Mouse (Mus musculus): ENCODE measurements around the gene Olfr1023. TPM values are rescaled to one million over a fixed set of nuclear protein-coding genes. Genes with fewer than 3 reads are reported as not detected.

The Olfr1023 gene
- not detected in 2 replicates for polyA plus RNA-seq (2015; fragmentation: Nextera tagmentation; extraction: Ambion mirVana)

DNA sequence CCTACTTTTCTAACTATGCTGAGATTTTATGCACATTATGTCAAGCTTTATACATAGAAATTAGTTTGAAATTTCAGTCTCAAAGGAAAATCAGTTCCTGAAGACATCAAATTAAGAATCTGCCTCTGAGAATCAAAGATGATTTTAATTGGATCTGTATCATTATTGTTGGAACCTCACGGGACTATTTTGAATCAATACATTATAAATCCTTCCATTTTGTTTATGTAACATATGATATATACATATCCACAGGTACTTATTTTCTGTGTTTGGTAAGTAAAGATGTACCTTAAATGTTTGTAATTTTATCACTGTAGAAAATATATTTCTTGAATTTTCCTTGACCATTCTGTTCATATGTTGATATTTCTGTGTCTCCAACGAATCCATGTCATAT is at the start of gene Olfr1023:
Gene Olfr1023 (plus strand): TSS at position 301 of the 400 bp plus-strand sequence.
- Histone ChIP-seq H3K36me3 (ENCODE audit: insufficient read depth, low read length) (no peaks in the 10 kb centered on the region), H3K9me3 (ENCODE audit: low read length) (no peaks in the 10 kb centered on the region), H3K4me1 (ENCODE audit: insufficient read depth, low read length) (no peaks in the 10 kb centered on the region), H3K9ac (replicated peaks; ENCODE audit: low read length) (no peak within 1 kb of the TSS), H3K4me2 (replicated peaks; ENCODE audit: low read depth, low read length) (no peak within 1 kb of the TSS), H3K27me3 (ENCODE audit: insufficient read depth, low read length) (no peaks in the 10 kb centered on the region), H3K4me3 (ENCODE audit: low read length) (no peak within 1 kb of the TSS), H3K27ac (ENCODE audit: low read length) (no peak within 1 kb of the TSS)
- no peak for ATAC-seq (ENCODE audit: low FRiP score, low TSS enrichment)
- WGBS: 76% methylated on average over 2 of the region's 2 CpGs

DNA sequence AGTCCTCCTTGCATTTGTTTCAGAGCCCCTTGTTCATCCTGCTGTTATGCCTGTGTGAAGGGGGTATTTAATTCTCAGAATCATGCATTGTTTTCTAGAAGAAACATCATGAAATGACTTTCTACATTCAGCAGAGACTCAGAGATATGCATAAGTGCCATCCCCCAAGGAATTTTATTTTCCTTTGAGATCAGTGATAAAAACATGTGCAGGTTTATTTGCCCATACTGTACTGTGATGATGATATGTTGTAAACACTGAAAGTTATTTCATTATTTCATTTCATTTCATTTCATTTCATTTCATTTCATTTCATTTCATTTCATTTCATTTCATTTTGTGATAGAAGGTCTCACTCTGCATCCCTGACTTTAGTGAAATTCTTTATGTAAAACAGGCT is 40.1 kb upstream of the Olfr1023 start, which contains the start of gene Olfr1019:
Gene Olfr1019 (minus strand): TSS at position 101 of the 400 bp plus-strand sequence.
- Histone ChIP-seq H3K9ac (replicated peaks; ENCODE audit: low read length) (no peak within 1 kb of the TSS), H3K4me1 (ENCODE audit: insufficient read depth, low read length) (no peaks in the 10 kb centered on the region), H3K9me3 (ENCODE audit: low read length) (no peaks in the 10 kb centered on the region), H3K27ac (ENCODE audit: low read length) (no peak within 1 kb of the TSS), H3K4me2 (replicated peaks; ENCODE audit: low read depth, low read length) (no peak within 1 kb of the TSS), H3K36me3 (ENCODE audit: insufficient read depth, low read length) (no peaks in the 10 kb centered on the region), H3K4me3 (ENCODE audit: low read length) (no peak within 1 kb of the TSS), H3K27me3 (ENCODE audit: insufficient read depth, low read length) (no peaks in the 10 kb centered on the region)
- no peak for ATAC-seq (ENCODE audit: low FRiP score, low TSS enrichment)

DNA sequence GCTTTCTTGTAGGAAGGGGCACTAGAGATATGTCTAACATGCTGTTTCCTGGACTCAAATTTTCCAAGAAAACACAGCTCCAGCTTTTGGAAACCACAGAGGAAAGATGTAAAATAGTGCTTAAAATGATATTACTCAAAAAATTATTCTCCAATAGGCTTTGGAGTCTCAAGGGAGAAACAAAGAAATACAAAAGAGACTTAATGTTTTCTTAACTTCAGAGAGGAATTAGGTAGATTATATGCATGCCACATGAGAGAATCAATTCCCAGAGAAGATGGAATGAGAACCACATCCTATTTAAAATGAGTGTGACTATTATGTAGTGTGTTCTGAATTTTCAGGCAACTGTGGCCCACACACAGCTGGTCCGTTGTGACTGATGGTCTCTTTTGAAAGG is 38.7 kb upstream of the Olfr1023 start, which contains the start of gene Olfr1020:
Gene Olfr1020 (plus strand): TSS at position 301 of the 400 bp plus-strand sequence.
- H3K27ac ChIP-seq (ENCODE audit: low read length): no peak within 1 kb of the TSS
- no peaks in the 10 kb centered on the region for H3K4me1 ChIP-seq (ENCODE audit: insufficient read depth, low read length)
- no peak within 1 kb of the TSS for H3K9ac ChIP-seq (replicated peaks; ENCODE audit: low read length)
- H3K36me3 ChIP-seq (ENCODE audit: insufficient read depth, low read length): no peaks in the 10 kb centered on the region
- no peaks in the 10 kb centered on the region for H3K27me3 ChIP-seq (ENCODE audit: insufficient read depth, low read length)
- no peak within 1 kb of the TSS for H3K4me3 ChIP-seq (ENCODE audit: low read length)
- H3K4me2 ChIP-seq (replicated peaks; ENCODE audit: low read depth, low read length): no peak within 1 kb of the TSS
- H3K9me3 ChIP-seq (ENCODE audit: low read length): no peaks in the 10 kb centered on the region
- ATAC-seq (ENCODE audit: low FRiP score, low TSS enrichment): no peak
- 71% methylated on average over 1 of the region's 1 CpGs for WGBS

DNA sequence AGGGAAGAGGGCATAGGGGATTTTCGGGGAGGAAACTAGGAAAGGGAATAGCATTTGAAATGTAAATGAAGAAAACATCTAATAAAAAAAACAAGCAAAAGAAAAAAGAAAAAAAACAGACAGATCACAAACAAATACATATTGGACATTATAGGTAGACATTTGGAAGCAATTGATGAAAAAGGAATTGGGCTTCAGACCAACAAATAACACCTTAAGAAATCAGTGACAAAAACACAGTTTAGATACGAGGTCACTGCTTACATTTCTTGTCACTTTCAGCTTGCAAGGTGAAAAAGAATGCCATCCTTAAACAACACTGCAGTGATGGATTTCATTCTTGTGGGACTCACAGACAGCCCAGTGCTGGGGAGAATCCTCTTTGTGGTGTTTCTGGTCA is 17.1 kb upstream of the Olfr1023 start, which contains the start of gene Olfr1022:
Gene Olfr1022 (plus strand): TSS at position 301 of the 400 bp plus-strand sequence.
- Histone ChIP-seq H3K4me3 (ENCODE audit: low read length) (no peak within 1 kb of the TSS), H3K9me3 (ENCODE audit: low read length) (no peaks in the 10 kb centered on the region), H3K4me2 (replicated peaks; ENCODE audit: low read depth, low read length) (no peak within 1 kb of the TSS), H3K27ac (ENCODE audit: low read length) (no peak within 1 kb of the TSS), H3K36me3 (ENCODE audit: insufficient read depth, low read length) (no peaks in the 10 kb centered on the region), H3K9ac (replicated peaks; ENCODE audit: low read length) (no peak within 1 kb of the TSS), H3K4me1 (ENCODE audit: insufficient read depth, low read length) (no peaks in the 10 kb centered on the region), H3K27me3 (ENCODE audit: insufficient read depth, low read length) (no peaks in the 10 kb centered on the region)
- no peak for ATAC-seq (ENCODE audit: low FRiP score, low TSS enrichment)
- WGBS: 53% methylated on average over 2 of the region's 2 CpGs

DNA sequence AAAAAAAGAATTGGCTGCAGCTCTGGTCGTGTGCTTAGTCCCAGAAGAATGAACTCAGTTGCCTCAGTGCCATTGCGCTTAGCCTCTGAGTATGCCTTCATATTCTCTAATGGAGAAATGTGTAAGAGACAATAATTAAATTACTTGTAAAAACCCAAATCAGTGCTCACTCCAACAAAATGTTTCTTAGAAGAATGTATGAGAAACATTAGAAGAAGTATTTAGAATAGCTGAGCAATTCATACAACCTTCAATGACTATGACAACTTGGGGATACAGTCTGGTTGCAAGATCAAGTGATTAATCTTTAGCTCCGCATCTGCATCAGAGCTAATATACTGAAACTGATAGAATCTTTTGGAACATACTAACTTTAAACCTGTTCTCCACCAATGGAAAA is 19.5 kb downstream of the Olfr1023 start, which contains the start of gene Olfr1024:
Gene Olfr1024 (minus strand): TSS at position 101 of the 400 bp plus-strand sequence.
- H3K4me3 ChIP-seq (ENCODE audit: low read length): no peak within 1 kb of the TSS
- 84% methylated on average over 3 of the region's 3 CpGs for WGBS
- H3K4me1 ChIP-seq (ENCODE audit: insufficient read depth, low read length): no peaks in the 10 kb centered on the region
- H3K27me3 ChIP-seq (ENCODE audit: insufficient read depth, low read length): no peaks in the 10 kb centered on the region
- no peak within 1 kb of the TSS for H3K9ac ChIP-seq (replicated peaks; ENCODE audit: low read length)
- no peaks in the 10 kb centered on the region for H3K36me3 ChIP-seq (ENCODE audit: insufficient read depth, low read length)
- no peak within 1 kb of the TSS for H3K27ac ChIP-seq (ENCODE audit: low read length)
- no peak within 1 kb of the TSS for H3K4me2 ChIP-seq (replicated peaks; ENCODE audit: low read depth, low read length)
- no peaks in the 10 kb centered on the region; the same call in 1 of the 2 replicates for H3K9me3 ChIP-seq (ENCODE audit: low read length)
- no peak for ATAC-seq (ENCODE audit: low FRiP score, low TSS enrichment)

DNA sequence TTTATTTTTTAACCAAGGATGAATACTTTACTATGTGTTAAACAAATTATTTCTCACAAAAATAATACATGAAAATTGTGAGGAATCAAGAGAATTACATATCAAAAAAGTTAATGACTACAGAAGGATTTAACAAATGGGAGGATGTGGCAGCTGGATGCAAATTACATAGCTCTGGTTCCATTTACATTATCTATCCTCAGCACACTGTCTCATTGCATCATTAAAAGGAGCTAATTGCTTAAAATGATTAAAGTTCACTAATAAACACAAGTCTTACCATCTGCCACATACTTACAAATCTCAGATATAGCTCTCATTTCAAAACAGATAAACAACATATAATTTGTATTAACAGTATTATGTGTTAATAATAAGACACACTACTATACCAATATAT is 27.8 kb downstream of the Olfr1023 start:
- Histone ChIP-seq H3K4me2 (replicated peaks; ENCODE audit: low read depth, low read length) (no peak overlapping the region), H3K27me3 (ENCODE audit: insufficient read depth, low read length) (no peaks in the 10 kb centered on the region), H3K9me3 (ENCODE audit: low read length) (no peaks in the 10 kb centered on the region; the same call in 1 of the 2 replicates), H3K36me3 (ENCODE audit: insufficient read depth, low read length) (no peaks in the 10 kb centered on the region), H3K9ac (replicated peaks; ENCODE audit: low read length) (no peak overlapping the region), H3K27ac (ENCODE audit: low read length) (no peak overlapping the region), H3K4me3 (ENCODE audit: low read length) (no peak overlapping the region), H3K4me1 (ENCODE audit: insufficient read depth, low read length) (no peaks in the 10 kb centered on the region)
- no peak for ATAC-seq (ENCODE audit: low FRiP score, low TSS enrichment)

DNA sequence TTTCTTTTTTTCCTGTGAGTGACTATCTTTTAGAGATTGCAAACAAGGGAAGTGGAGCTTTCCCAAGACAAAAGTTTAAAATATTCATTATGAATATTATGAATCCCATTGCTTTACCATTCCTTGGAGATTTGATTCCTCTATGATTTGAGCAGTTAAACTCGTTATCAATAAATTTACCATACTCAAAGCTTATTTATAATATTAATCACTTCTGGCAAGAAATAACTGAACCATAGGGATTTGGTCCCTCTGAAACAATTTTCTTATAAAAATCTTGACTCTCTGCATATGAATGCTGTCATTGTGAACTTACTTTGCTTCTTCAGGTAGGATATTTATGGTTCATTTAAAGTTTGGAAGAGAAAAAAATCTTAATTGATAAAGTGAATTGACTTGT is 29.5 kb downstream of the Olfr1023 start, which contains the start of gene Olfr1025-ps1:
Gene Olfr1025-ps1 (plus strand): TSS at position 301 of the 400 bp plus-strand sequence.
- H3K9me3 ChIP-seq (ENCODE audit: low read length): no peaks in the 10 kb centered on the region; the same call in 1 of the 2 replicates
- 43% methylated on average over 1 of the region's 1 CpGs for WGBS
- no peak within 1 kb of the TSS for H3K27ac ChIP-seq (ENCODE audit: low read length)

DNA sequence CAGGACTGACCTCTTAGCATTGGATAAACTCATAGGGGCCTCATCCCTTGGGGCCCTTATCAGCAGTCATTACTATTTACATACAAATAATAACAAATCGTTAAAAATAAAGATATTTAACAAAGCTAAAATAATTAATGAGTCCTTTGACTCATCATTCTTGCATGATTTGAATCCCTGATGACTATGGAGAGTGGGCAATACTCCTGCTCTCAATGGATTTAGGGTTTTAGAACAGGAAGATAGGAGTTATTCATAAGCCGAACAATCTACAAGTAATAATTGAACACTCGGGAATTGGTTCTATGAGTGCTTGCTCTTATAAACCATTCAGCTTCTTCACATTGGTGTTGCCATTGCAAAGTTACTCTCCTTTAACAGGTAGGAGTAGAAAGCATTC is 35.8 kb downstream of the Olfr1023 start, which contains the start of gene Olfr1026:
Gene Olfr1026 (plus strand): TSS at position 301 of the 400 bp plus-strand sequence.
- Histone ChIP-seq H3K4me1 (ENCODE audit: insufficient read depth, low read length) (no peaks in the 10 kb centered on the region), H3K27me3 (ENCODE audit: insufficient read depth, low read length) (no peaks in the 10 kb centered on the region), H3K9ac (replicated peaks; ENCODE audit: low read length) (no peak within 1 kb of the TSS), H3K9me3 (ENCODE audit: low read length) (no peaks in the 10 kb centered on the region), H3K36me3 (ENCODE audit: insufficient read depth, low read length) (no peaks in the 10 kb centered on the region), H3K4me3 (ENCODE audit: low read length) (no peak within 1 kb of the TSS), H3K27ac (ENCODE audit: low read length) (no peak within 1 kb of the TSS), H3K4me2 (replicated peaks; ENCODE audit: low read depth, low read length) (no peak within 1 kb of the TSS)
- no peak for ATAC-seq (ENCODE audit: low FRiP score, low TSS enrichment)
- WGBS: 86% methylated on average over 3 of the region's 3 CpGs

More for the DNA sequence above, 29.5 kb downstream of the Olfr1023 start, which contains the start of gene Olfr1025-ps1:
- no peak for ATAC-seq (ENCODE audit: low FRiP score, low TSS enrichment)
- H3K36me3 ChIP-seq (ENCODE audit: insufficient read depth, low read length): no peaks in the 10 kb centered on the region
- H3K4me2 ChIP-seq (replicated peaks; ENCODE audit: low read depth, low read length): no peak within 1 kb of the TSS
- no peak within 1 kb of the TSS for H3K9ac ChIP-seq (replicated peaks; ENCODE audit: low read length)
- H3K4me3 ChIP-seq (ENCODE audit: low read length): no peak within 1 kb of the TSS
- H3K4me1 ChIP-seq (ENCODE audit: insufficient read depth, low read length): no peaks in the 10 kb centered on the region
- no peaks in the 10 kb centered on the region for H3K27me3 ChIP-seq (ENCODE audit: insufficient read depth, low read length)

Other genes starting within 250 kb of the Olfr1023 start
- gene Olfr1002, start 234.9 kb upstream of the Olfr1023 start, polyA plus RNA-seq (2015; fragmentation: Nextera tagmentation; extraction: Ambion mirVana): not detected in 2 replicates
- gene Olfr154, start 221.2 kb upstream of the Olfr1023 start, polyA plus RNA-seq (2015; fragmentation: Nextera tagmentation; extraction: Ambion mirVana): not detected in 2 replicates
- gene Olfr1006, start 206.9 kb upstream of the Olfr1023 start, polyA plus RNA-seq (2015; fragmentation: Nextera tagmentation; extraction: Ambion mirVana): not detected in 2 replicates
- gene Olfr1008, start 196.2 kb upstream of the Olfr1023 start, polyA plus RNA-seq (2015; fragmentation: Nextera tagmentation; extraction: Ambion mirVana): not detected in 2 replicates
- gene Olfr1009, start 170.2 kb upstream of the Olfr1023 start, polyA plus RNA-seq (2015; fragmentation: Nextera tagmentation; extraction: Ambion mirVana): not detected in 2 replicates
- gene Olfr1012, start 122.9 kb upstream of the Olfr1023 start, polyA plus RNA-seq (2015; fragmentation: Nextera tagmentation; extraction: Ambion mirVana): not detected in 2 replicates
- not detected in 2 replicates for gene Olfr1013, start 118.5 kb upstream of the Olfr1023 start, polyA plus RNA-seq (2015; fragmentation: Nextera tagmentation; extraction: Ambion mirVana)
- not detected in 2 replicates for gene Olfr1014, start 112.9 kb upstream of the Olfr1023 start, polyA plus RNA-seq (2015; fragmentation: Nextera tagmentation; extraction: Ambion mirVana)
- not detected in 2 replicates for gene Olfr1015, start 103.6 kb upstream of the Olfr1023 start, polyA plus RNA-seq (2015; fragmentation: Nextera tagmentation; extraction: Ambion mirVana)
- not detected in 2 replicates for gene Olfr1016, start 83.1 kb upstream of the Olfr1023 start, polyA plus RNA-seq (2015; fragmentation: Nextera tagmentation; extraction: Ambion mirVana)
- gene Olfr1018, start 67.2 kb upstream of the Olfr1023 start, polyA plus RNA-seq (2015; fragmentation: Nextera tagmentation; extraction: Ambion mirVana): not detected in 2 replicates
- not detected in 2 replicates for gene Olfr1019, start 40.2 kb upstream of the Olfr1023 start, polyA plus RNA-seq (2015; fragmentation: Nextera tagmentation; extraction: Ambion mirVana)
- not detected in 2 replicates for gene Olfr1020, start 38.6 kb upstream of the Olfr1023 start, polyA plus RNA-seq (2015; fragmentation: Nextera tagmentation; extraction: Ambion mirVana)
- gene Olfr1022, start 17.0 kb upstream of the Olfr1023 start, polyA plus RNA-seq (2015; fragmentation: Nextera tagmentation; extraction: Ambion mirVana): not detected in 2 replicates
- not detected in 2 replicates for gene Olfr1024, start 19.4 kb downstream of the Olfr1023 start, polyA plus RNA-seq (2015; fragmentation: Nextera tagmentation; extraction: Ambion mirVana)
- gene Olfr1025-ps1, start 29.6 kb downstream of the Olfr1023 start, polyA plus RNA-seq (2015; fragmentation: Nextera tagmentation; extraction: Ambion mirVana): not detected in 2 replicates
- not detected in 2 replicates for gene Olfr1026, start 35.9 kb downstream of the Olfr1023 start, polyA plus RNA-seq (2015; fragmentation: Nextera tagmentation; extraction: Ambion mirVana)
- gene Olfr1028, start 64.8 kb downstream of the Olfr1023 start, polyA plus RNA-seq (2015; fragmentation: Nextera tagmentation; extraction: Ambion mirVana): not detected in 2 replicates
- gene Olfr1029, start 88.3 kb downstream of the Olfr1023 start, polyA plus RNA-seq (2015; fragmentation: Nextera tagmentation; extraction: Ambion mirVana): not detected in 2 replicates
- not detected in 2 replicates for gene Olfr1030, start 93.6 kb downstream of the Olfr1023 start, polyA plus RNA-seq (2015; fragmentation: Nextera tagmentation; extraction: Ambion mirVana)
- gene Olfr1031, start 104.7 kb downstream of the Olfr1023 start, polyA plus RNA-seq (2015; fragmentation: Nextera tagmentation; extraction: Ambion mirVana): not detected in 2 replicates
- not detected in 2 replicates for gene Olfr1032, start 119.9 kb downstream of the Olfr1023 start, polyA plus RNA-seq (2015; fragmentation: Nextera tagmentation; extraction: Ambion mirVana)
- 3.1 and 4.9 TPM in 2 replicates for gene Olfr1033, start 135.0 kb downstream of the Olfr1023 start, polyA plus RNA-seq (2015; fragmentation: Nextera tagmentation; extraction: Ambion mirVana)
- gene Olfr1034, start 160.2 kb downstream of the Olfr1023 start, polyA plus RNA-seq (2015; fragmentation: Nextera tagmentation; extraction: Ambion mirVana): 0.04 and 0.05 TPM in 2 replicates
- gene Olfr1036, start 188.4 kb downstream of the Olfr1023 start, polyA plus RNA-seq (2015; fragmentation: Nextera tagmentation; extraction: Ambion mirVana): not detected in 2 replicates
- not detected in 2 replicates for gene Olfr1037, start 201.7 kb downstream of the Olfr1023 start, polyA plus RNA-seq (2015; fragmentation: Nextera tagmentation; extraction: Ambion mirVana)

Measured in kidney, embryonic 16.5 days (tissue).